Mouse (Mus musculus): ENCODE results near the gene Tbc1d10a. TPM values are rescaled to one million over a fixed set of nuclear protein-coding genes. Genes with fewer than 3 reads are reported as not detected.

Gene Tbc1d10a
- 10 to 100 TPM; 14.3 to 20.5 (median 19.0) TPM for polyA plus RNA-seq (2017; shearing (Covaris generic))

DNA sequence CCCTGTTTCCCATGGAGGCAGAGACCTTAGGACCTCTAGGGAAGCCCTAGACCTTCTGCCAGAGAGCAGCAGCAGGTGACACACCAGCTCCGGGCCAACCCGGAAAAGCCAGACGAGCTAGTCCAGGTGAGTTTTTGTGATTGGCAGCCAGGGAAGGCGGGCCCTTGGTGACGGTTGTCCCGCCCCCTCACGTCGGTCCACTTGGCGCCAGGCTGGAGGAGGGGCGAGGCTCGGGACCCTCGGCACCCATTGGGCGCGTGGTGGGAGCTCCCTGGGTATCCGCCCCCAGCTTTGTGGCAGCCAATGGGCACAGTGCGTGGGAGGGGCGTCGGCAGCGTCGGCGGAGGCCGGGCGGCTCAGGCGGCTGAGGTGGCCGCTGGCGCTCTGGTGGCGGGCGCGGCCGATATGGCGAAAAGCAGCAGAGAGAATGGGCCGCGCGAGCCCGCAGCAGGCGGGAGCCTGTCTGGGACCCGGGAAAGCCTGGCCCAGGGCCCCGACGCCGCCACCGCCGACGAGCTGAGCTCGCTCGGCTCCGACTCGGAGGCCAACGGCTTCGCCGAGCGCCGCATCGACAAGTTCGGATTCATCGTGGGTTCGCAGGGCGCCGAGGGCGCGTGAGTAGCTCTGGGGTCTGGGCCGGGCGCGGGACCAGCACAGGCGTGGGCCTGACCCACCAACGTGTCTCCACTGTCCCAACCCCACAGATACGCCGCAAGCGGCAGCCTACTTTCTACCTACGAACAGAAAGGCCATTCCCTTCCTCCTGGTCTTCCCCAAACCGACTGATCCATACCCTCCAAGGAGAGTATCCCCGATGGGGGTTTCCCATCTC lies at the start of gene Tbc1d10a:
TSS of gene Tbc1d10a (plus strand) at position 304 of the 832 bp plus-strand sequence.
- ATAC-seq: peak; percentile 98

- no peak for ATAC-seq
Measured at GRCm38 (mm10) chr11:4138964-4139363, 47.6 kb upstream of the Tbc1d10a start.

DNA sequence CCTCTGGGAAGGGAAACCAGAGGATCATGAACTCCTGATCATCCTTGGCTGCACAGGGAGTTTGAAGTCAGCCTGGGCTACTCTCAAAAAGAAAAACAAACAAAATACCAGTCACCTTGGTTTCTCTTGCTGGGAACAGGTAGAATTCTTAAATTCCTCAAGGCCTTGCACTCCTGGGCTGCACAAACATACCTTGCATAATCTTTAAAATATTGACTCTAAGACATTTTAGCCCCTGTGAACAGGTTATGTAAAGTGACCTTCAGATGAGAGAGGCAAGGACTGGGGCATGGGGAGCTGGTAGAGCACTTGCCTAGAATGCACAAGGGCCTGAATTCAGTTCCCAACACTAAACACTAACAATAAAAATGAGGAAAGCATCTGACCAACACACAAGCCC lies 45.1 kb upstream of the Tbc1d10a start:
- no peak for ATAC-seq

- no peak for ATAC-seq
Measured at GRCm38 (mm10) chr11:4142352-4142751, 44.2 kb upstream of the Tbc1d10a start.

GRCm38 (mm10) chr11:4143281-4144062 lies 43.1 kb upstream of the Tbc1d10a start:
- no peak for ATAC-seq

- no peak for ATAC-seq
Measured at GRCm38 (mm10) chr11:4146381-4146780, 40.2 kb upstream of the Tbc1d10a start.

DNA sequence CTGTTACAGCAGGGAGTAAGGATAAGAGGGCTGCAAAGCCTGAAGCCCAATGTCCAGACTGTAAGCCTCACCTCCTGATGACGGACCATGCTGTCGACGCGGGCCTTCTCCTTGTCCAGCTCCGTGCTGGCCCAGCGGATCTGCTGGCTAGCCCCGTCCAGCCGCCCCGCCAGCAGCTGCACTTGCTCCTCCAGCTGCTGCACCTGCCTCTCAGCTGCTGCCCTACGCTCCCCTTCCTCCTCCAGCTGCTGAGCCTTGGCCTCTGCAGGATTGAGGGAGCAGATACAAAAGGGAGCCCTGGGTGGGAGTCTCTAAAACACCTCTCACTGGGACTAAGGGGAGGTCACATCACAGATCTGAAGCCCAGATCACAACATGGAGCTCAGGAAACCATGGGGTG lies 39.5 kb upstream of the Tbc1d10a start:
- ATAC-seq: no peak

GRCm38 (mm10) chr11:4148120-4148519 lies 38.5 kb upstream of the Tbc1d10a start:
- no peak for ATAC-seq

GRCm38 (mm10) chr11:4148536-4149156 lies 37.9 kb upstream of the Tbc1d10a start:
- ATAC-seq: no peak

GRCm38 (mm10) chr11:4149886-4150285 lies 36.7 kb upstream of the Tbc1d10a start:
- no peak for ATAC-seq

- ATAC-seq: no peak
Measured at GRCm38 (mm10) chr11:4153694-4154093, 32.9 kb upstream of the Tbc1d10a start.

DNA sequence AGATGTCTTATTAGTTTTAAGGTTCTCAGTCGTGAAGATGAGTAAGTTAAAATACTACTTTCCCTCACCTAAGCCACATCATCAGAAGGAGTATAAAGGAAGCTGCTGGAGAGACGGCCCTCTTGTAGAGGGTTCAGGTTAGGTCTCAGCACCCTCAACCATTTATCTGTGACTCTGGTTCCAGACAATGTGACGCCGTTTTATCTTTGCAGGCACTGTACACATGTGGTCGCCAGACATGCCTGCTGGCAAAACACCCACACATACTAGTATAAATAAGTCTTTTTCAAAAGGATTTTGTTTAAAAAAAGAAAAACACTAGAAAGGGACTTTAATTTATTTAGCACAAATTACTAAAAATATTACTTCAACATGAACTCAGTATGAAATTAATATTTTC lies 30.9 kb upstream of the Tbc1d10a start:
- no peak for ATAC-seq

DNA sequence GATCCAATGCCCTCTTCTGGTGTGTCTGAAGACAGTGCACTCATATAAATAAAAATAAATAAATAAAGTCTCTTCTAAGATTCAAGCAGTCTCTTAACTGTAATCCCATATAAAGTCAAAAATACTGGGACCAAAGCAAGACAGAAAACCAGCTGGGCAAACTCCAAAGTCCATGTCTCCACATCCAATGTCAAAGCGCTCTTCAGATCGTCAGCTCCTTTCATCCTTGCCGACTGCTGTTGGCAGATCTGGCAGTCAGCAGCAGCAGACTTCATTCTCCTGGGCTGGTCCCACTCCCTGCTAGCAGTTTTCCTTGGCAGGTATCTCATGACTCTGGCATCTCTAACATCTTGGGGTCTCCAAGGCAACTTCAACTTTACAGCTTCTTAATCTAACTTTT lies 27.9 kb upstream of the Tbc1d10a start:
- no peak for ATAC-seq

GRCm38 (mm10) chr11:4159808-4160708 lies 26.5 kb upstream of the Tbc1d10a start, which contains the start of the genes Ccdc157 and Sf3a1:
Gene Ccdc157, minus strand, starts transcription at chr11:4160293.
Gene Sf3a1, plus strand, starts transcription at chr11:4160350.
- peak; percentile 96 for ATAC-seq

DNA sequence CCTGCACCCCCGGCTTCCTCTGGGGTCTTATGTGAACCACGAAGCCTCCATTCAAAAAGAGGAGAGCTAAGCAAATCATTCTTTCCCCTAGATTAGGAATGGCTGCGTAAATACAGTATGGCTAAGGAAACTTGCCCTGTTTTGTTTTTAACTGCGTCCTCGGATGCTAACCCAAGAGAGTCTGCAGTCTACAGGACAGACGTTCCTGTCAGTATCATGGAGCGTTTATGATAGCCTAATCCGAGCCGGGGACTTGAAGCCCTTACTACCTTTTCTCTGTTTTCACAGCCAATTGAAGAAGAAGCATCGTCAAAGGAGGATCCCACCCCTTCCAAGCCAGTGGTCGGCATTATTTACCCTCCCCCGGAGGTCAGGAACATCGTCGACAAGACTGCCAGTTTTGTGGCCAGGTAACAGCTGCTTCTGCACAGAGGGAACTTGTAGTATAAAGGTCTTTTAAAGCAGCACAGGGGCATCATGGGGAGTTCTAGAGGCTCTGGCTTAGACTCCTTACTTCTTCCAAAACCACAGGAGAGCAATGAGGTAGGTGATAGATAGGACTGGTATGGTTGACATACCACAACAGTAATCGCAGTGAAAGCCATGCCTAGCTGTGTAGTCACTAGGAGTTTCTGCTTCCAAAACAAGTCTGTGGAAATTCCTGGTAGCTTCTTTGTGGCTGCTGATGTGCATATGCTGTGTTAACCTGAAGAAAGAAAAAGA lies 25.7 kb upstream of the Tbc1d10a start:
- ATAC-seq: no peak

DNA sequence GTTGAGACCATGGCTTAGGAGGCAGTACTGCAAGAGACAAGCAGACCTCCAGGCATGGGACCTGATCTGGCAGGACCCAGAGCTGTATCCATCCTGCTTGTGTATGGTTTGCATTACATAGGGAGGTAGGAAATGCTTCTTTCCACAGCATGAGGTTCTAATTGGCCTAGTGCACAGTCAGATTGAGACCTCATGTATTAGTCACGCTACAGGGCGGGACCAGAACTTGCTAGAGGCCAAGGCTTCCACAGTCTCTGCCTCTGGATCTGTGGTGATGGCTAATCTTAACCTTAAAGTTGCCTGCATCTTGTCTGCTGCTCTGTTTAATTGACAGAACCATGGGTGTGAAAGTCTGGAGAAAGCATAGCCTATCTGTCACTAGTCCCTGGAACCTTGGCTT lies 21.9 kb upstream of the Tbc1d10a start:
- no peak for ATAC-seq

DNA sequence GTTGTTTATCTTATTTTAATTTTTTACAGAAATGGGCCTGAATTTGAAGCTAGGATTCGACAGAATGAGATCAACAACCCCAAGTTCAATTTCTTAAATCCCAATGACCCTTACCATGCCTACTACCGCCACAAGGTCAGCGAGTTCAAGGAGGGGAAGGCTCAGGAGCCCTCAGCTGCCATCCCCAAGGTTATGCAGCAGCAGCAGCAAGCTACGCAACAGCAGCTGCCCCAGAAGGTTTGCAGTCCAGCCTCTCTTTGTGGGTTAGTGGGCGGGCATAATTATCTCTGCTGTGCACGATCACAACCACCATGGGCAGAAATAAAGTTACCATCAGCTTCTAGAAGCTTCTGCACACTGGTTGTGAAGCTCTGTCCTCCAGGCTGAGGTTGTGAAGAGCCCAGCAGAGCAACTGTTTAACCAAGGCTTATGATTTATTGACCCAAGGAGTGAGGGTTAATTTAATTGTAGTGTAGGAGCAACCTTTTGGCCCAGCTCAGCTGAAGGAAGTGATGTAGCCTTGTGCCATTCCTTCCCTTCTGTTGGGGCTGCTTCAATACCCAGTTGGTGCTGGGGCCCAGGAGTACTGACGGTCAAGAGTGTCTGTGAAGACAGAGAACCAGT lies 20.0 kb upstream of the Tbc1d10a start:
- no peak for ATAC-seq

- no peak for ATAC-seq
Measured at GRCm38 (mm10) chr11:4174586-4174985, 12.0 kb upstream of the Tbc1d10a start.

- no peak for ATAC-seq
Measured at GRCm38 (mm10) chr11:4177716-4178115, 8.9 kb upstream of the Tbc1d10a start.

DNA sequence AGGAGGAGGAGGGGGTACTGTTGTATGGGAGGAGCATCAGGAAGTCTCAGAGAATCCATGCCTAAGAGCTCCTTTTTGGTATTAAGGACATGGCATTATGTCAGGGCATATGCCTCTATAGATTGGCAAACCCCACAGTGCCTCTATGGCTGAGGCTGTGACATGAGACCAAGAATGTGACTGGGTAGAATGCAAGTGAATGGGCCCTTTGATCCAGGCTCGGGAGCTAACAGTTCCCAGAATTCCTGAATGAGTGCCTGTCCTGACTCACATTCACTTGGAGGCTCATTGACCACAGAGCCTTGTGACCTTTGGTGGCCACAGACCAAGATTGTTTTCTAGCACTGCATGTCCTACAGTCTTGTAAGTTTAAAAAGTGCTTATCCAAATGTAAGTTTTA lies 4.5 kb upstream of the Tbc1d10a start:
- ATAC-seq: no peak

DNA sequence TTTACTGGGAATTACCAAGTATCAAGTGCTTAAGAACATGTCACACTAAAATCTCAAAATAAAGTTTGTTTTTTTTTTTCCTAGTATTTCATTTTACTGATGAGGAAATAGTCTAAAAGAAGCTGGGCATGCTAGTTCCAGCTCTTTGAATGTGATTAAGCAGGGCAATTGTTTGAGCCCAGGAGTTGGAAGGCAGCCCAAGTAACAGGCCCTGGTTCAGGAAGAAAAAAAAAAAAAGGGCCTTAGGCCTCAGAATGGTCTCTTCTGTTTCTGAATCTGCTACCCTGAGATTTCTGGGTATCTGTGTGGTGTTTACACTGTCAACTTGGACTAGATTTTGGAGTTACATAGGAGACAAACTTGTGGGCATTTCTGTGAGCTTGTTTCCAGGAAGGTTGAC lies 3.1 kb upstream of the Tbc1d10a start:
- no peak for ATAC-seq
